Mouse (Mus musculus): ENCODE results near the gene Grasp.

- TF ChIP-seq SMC3 (IDR thresholded peaks at IDR 0.05; ENCODE audit: low read depth, low read length) (no peak), CTCF (conservative IDR thresholded peaks at IDR 0.05 in 1 of 2, IDR thresholded peaks at IDR 0.05 in 1 of 2; ENCODE audit: low read depth in 2 of 2, low read length in 2 of 2) (no peak), USF1 (IDR thresholded peaks at IDR 0.05; ENCODE audit: low read depth, low read length) (no peak), ZC3H11A (IDR thresholded peaks at IDR 0.05; ENCODE audit: low read depth, low read length) (no peak), MAX (IDR thresholded peaks at IDR 0.05; ENCODE audit: low read length) (no peak), HCFC1 (IDR thresholded peaks at IDR 0.05; ENCODE audit: low read depth, low read length) (no peak), EP300 (IDR thresholded peaks at IDR 0.05; ENCODE audit: low read length) (no peak), GABPA (IDR thresholded peaks at IDR 0.05; ENCODE audit: insufficient replicate concordance, low read depth, low read length) (no peak), BHLHE40 (IDR thresholded peaks at IDR 0.05; ENCODE audit: low read depth, low read length) (no peak)
These were observed 17.9 kb downstream of the Grasp start for GRCm38 (mm10) chr15:101241853-101242252.
